Mouse (Mus musculus) spleen, adult 18-20 months (tissue): ENCODE data around the gene Rab3a.

Experiments
- DNase-seq, 2 experiments: peaks; one replicate each; pipeline ENCODE4 v3.0.0; 2022; ENCODE audit warnings: mixed read lengths in 2 of 2

Gene Rab3a

DNA sequence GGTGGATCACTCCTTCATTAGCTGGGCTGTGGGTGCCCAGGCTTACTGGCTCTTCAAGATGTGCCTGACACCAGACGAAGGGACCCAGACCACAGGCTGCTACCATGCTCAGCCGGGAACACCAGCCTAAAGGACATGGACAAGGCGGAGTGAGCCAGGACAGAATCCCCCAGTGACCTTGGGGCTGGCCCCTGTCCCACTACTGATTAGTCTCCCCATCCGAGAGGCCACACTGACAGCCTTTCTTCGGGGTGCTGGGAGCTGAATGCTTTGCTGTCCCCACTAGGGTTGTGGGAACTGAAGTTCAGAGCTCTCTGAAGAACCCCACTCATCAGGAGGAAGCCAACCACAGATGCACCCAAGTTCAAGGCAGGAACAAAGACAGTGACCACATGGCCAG, 20.7 kb downstream of the Rab3a start:
- DNase-seq = no peak

- DNase-seq = no peak
These were observed 21.5 kb downstream of the Rab3a start for GRCm38 (mm10) chr8:70775851-70776495.

- DNase-seq = peak; percentile 94 to 98
These were observed 22.3 kb downstream of the Rab3a start, which contains the start of gene Pik3r2 for GRCm38 (mm10) chr8:70776496-70777444. Pik3r2 (minus strand) TSS chr8:70776713.

DNA sequence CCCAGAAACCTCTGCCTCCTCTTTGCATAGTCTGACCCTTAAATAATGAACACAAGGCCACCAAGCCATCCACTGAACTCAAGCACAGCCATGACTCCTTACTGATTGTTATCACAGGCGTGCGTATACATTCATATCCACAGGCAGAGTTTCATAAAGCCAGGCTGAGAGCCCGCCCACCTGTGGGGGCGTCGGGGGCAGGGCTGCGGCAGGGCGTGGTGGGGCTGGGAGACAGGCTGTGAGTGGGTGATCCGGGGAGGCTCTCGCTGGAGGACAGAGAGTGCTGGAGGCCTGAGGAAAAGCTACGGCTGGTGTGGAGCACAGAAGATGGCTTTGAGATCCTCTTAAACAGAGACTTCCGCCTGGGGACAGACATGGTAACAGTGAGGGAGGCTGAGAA, 25.6 kb downstream of the Rab3a start:
- DNase-seq = no peak

- DNase-seq = no peak
These were observed 32.0 kb downstream of the Rab3a start for GRCm38 (mm10) chr8:70786291-70787050.

DNA sequence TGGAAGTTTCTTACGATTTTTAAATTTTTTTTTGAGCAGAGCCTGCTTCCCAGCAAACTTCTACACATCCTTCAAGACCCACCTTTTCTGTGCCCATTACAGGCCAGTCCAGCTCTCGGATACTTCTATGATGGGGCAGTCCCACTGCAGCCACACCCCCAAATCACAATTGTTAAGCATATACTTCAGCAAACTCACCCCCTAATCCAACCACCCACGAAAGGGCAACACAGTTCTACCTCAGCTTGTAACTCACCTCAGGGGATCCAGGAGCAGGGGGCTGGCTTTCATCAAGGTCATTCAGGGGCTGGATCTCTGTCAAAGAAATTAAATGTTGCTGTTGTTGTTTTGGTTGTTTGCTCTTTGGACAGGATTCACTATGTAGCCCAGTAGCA, 32.6 kb downstream of the Rab3a start:
- no peak for DNase-seq

GRCm38 (mm10) chr8:70787941-70788667, 33.6 kb downstream of the Rab3a start:
- no peak for DNase-seq

GRCm38 (mm10) chr8:70789046-70789445, 34.6 kb downstream of the Rab3a start:
- DNase-seq = no peak

- DNase-seq = no peak
These were observed 36.4 kb downstream of the Rab3a start for GRCm38 (mm10) chr8:70790846-70791245.

DNA sequence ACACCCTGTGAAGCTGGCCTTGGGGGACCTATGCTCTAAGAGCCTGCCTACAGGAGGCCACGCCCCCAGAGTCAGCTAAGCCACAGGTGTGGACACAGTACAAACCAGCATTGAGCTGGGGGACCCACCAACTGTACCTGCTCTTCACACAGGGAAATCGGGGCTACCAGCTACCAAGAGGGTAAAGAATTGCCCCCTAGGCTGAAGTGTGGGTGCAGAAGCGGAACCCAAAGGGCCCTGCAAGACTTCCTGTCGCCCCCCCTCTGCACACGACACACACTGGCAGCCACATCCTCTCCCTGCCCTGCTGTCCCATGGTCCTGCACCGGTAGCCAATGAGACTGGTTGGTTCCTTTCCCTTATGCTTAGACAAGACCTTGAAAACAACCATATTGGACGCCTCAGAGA, 36.8 kb downstream of the Rab3a start:
- peak; percentile 68 to 70 for DNase-seq

DNA sequence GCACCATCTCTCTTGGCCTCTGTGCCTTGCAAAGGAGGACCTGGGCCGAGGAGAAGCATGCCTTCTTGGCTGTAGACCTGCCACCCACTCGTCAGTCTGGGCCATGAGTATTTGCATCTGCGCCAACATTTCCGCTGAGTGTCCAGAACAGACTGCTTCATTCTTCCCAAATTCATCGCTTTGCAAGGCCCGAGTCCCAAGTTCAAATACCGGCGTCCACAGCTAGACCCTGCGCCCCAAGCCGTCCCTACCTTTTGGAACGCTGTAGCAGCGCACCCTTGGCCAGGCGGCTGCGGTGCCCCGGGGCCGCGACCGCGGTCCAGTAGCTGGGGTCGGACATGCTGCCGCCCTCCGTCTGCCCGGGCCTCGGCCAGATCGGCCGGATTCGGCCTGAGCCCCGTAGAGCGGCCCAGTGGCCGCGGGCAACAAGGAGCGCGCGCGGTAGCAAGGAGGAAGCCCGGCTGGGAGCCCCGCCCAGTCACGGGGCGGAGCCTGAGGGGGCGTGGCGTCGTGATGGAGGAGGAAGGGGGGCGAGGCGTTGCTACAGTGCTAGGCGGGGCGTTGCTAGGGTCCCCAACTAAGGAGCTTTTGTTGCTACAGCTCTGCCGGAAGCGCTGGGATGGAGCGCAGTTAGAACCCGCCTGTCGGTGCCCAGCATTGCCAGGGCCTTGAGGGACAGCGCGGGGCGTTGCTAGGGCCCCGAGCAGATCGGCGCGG, 37.7 kb downstream of the Rab3a start:
- DNase-seq = peak; percentile 99 to 100

- DNase-seq = no peak
These were observed 38.2 kb downstream of the Rab3a start for GRCm38 (mm10) chr8:70792700-70793099.

DNA sequence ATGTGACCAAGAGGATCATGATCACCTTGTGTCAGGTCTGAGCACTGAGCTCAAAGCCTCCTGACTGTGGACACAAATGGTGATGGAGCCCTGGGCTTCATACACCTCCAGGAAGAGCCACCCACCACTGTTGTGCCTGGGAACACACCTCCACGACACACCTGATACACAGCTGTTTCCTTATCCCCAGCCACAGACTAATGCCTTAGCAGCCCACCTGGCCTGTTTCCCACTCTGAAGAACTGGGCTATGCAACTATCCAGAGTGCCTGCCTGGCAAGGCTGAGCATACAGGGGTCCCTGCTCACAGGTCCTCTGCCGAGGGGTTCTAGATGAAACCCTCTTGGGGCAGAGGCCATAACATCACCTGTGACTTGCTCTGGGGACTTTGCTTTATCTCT, 39.7 kb downstream of the Rab3a start:
- no peak for DNase-seq

DNA sequence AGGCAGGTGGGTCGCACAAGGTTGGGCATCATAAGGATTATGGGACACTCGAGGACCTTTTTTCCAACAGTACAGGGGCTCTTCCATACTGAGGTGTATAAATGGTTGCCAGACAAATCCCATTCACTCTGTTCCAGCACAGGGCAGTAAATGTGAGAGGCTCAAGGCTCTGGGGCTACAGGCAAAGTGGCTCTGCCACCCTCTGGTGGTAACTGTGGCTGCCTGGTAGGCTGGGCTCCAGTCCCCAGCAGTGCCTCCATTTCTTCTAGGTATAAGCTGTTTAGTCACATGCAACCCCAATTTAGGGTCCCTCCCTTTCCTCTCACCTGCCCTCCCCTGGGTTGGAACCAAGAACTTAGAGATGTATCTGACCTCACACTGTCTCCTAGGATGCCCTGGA, 40.9 kb downstream of the Rab3a start:
- DNase-seq = no peak

GRCm38 (mm10) chr8:70796403-70797080, 42.1 kb downstream of the Rab3a start:
- DNase-seq = no peak

DNA sequence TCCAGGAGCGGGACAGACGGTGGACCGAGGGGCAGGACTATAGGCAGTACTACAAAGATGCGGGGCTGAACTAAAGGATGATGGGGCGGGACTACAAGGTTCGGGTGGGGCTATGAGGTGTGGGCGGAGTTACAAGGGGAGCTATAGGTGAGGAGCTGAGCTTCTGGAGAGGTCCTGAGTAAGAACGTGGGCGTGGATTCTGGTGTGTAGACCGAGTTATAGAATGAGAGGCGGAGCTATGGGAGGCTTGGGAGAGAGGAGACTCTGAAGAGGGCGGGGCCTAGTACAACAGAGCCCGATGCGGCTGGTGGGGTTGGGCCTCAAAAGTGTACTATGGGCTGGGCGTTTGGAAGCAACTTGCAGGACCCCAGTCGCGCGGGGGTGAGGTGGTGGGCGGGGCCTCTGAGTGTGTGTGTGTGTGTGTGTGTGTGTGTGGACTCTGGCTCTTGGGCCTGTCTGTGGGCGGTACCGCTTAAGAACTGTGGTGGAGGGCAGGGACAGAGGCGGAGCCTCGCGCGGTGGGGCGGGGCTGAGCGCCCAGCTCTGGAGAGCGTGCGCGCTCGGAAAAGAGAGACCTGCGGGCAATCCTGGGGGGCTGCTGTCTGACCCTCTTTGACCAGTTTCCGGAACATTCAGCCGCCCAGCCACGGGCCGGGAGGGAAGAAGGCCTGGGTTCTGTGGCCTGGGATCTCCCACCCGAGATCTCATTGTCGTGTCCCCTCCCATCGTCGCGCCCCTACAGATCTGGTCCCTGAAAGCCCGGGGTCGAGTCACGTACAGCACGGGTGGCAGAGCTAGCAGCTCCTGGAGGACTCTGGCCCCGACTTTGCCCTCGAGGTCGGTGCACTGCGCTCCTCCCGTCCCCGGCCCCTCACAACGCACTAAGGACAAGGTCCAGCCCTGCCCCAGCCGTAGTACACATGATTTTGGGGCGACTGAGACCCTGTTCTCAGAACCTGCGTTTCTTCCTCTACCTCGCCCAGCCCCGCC, 42.9 kb downstream of the Rab3a start:
- DNase-seq = peak; percentile 81 to 86

DNA sequence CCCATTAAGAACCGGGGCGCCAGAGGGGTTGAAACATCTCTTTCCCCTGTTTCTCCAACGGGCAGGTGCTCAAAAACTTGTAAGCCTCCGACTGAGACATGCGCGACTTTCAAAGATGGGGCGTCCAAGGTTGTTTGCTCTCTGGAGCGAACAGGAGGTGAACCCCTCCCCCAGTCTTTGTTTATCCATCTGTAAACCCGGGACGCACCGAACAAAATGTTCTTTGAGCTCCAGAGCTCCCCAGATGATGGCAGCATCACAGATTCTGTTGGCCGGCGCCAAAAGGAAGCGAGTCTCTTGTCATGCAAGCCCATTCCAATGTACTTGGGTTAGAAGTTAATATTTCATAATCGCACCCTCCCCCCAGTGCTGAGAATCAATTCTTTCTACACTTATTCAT, 43.8 kb downstream of the Rab3a start:
- DNase-seq = no peak

DNA sequence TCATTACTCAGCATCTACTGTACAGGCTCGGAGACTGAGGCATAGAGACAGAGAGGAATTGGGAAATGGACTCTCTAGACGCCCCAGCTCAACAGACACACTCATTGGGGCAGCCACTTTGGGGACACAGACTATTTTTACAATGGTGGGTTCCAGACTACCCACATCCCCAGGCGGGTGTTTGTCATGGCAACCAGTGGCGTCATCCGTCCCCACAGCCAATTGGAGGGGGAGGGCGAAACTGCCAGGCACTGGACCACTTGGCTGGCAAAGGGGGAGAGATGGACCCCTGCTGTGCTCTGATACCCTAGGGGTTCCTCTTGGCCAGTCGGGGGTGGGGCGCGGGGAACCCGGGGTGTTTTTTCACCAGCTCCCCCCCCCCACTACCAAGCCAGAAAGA, 46.2 kb downstream of the Rab3a start:
- DNase-seq = no peak

GRCm38 (mm10) chr8:70801156-70801555, 46.7 kb downstream of the Rab3a start:
- no peak for DNase-seq

DNA sequence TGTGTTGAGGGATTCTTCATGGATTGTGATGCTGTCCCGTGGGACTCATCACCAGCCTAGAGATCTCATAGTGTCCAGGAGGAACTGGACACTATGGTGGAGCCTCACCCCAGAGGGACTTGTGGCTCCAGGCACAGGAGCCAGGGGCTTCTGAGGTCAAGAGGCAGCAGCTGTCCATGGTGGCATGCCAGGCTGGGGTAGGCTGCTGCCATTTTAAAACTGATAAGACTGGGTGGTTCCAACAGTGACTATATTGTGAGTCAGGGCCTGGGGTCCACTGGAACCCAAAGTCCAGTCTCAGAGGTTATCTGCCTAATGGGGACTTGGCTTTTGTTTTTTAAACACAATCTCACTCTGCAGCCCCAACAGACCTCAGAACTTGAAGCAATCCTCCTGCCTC, 47.4 kb downstream of the Rab3a start:
- no peak for DNase-seq
